Mouse (Mus musculus): ENCODE results near the gene Slc2a10.

GRCm38 (mm10) chr2:165543670-165544016 lies 40.1 kb downstream of the Slc2a10 start:
- TF ChIP-seq POLR2A (IDR thresholded peaks at IDR 0.05; ENCODE audit: insufficient read length, low read depth) (no peak), CEBPB (IDR thresholded peaks at IDR 0.05; ENCODE audit: insufficient read depth, poor library complexity, severe bottlenecking) (no peak), MAX (IDR thresholded peaks at IDR 0.05; ENCODE audit: low read depth) (no peak), POLR2AphosphoS2 (IDR thresholded peaks at IDR 0.05; ENCODE audit: insufficient read length, low read depth) (no peak), USF1 (IDR thresholded peaks at IDR 0.05; ENCODE audit: low read depth) (no peak), MYOD1 (IDR thresholded peaks at IDR 0.05; ENCODE audit: control insufficient read depth in 1 of 3, insufficient read length in 2 of 3, low read depth in 2 of 3) (no peak), TCF12 (IDR thresholded peaks at IDR 0.05; ENCODE audit: insufficient read depth, poor library complexity, severe bottlenecking) (no peak), E2F4 (IDR thresholded peaks at IDR 0.05; ENCODE audit: insufficient read depth) (no peak), SRF (IDR thresholded peaks at IDR 0.05; ENCODE audit: control insufficient read depth, insufficient read length, low read depth) (no peak), MYOG (IDR thresholded peaks at IDR 0.05; ENCODE audit: control insufficient read depth in 1 of 3, insufficient read depth in 1 of 3, insufficient read length in 2 of 3, low read depth in 2 of 3) (no peak), REST (IDR thresholded peaks at IDR 0.05; ENCODE audit: insufficient read depth, insufficient read length) (no peak), TCF3 (IDR thresholded peaks at IDR 0.05; ENCODE audit: insufficient read length, low read depth) (no peak)

Measured in myocyte (in vitro differentiated cells).